Mouse (Mus musculus): ENCODE data around the gene Plch2. TPM values are rescaled to one million over a fixed set of nuclear protein-coding genes. Genes with fewer than 3 reads are reported as not detected.

The Plch2 gene
- polyA plus RNA-seq, 1 experiment from 2014 or later: 0.57 TPM

- Histone ChIP-seq H3K27me3 (ENCODE audit: low read depth, poor library complexity, severe bottlenecking) (peaks cover 91% of the 10 kb centered on the region), H3K4me3 (peak overlapping the region; percentile 27; the same call in 1 of the 2 replicates), H3K27ac (replicated peaks) (peak overlapping the region; percentile 81), H3K4me1 (peaks cover 38% of the 10 kb centered on the region), H3K36me3 (no peaks in the 10 kb centered on the region), H3K9me3 (replicated peaks) (no peaks in the 10 kb centered on the region)
- WGBS: 16% methylated on average over 9 of the region's 9 CpGs
- peak; percentile 51 for DNase-seq (ENCODE audit: low spot score)
These were observed 16.4 kb downstream of the Plch2 start for GRCm38 (mm10) chr4:155040197-155040596.

GRCm38 (mm10) chr4:155034787-155035186 lies 21.8 kb downstream of the Plch2 start:
- Histone ChIP-seq H3K27me3 (ENCODE audit: low read depth, poor library complexity, severe bottlenecking) (peaks cover 88% of the 10 kb centered on the region), H3K4me3 (no peak overlapping the region), H3K9me3 (replicated peaks) (no peaks in the 10 kb centered on the region), H3K27ac (replicated peaks) (peak overlapping the region; percentile 24; the same call in 1 of the 2 replicates), H3K36me3 (no peaks in the 10 kb centered on the region), H3K4me1 (peaks cover 55% of the 10 kb centered on the region)
- WGBS: 63% methylated on average over 13 of the region's 13 CpGs
- DNase-seq (ENCODE audit: low spot score): no peak

- Histone ChIP-seq H3K9me3 (replicated peaks) (no peaks in the 10 kb centered on the region), H3K27me3 (ENCODE audit: low read depth, poor library complexity, severe bottlenecking) (peaks cover 89% of the 10 kb centered on the region), H3K4me1 (peaks cover 54% of the 10 kb centered on the region), H3K36me3 (no peaks in the 10 kb centered on the region), H3K4me3 (no peak overlapping the region), H3K27ac (replicated peaks) (peak overlapping the region; percentile 29; the same call in 1 of the 2 replicates)
- DNase-seq (ENCODE audit: low spot score): no peak
- WGBS: 25% methylated on average over 7 of the region's 7 CpGs
These were observed 22.4 kb downstream of the Plch2 start for GRCm38 (mm10) chr4:155034202-155034601.

GRCm38 (mm10) chr4:155033115-155033514 lies 23.5 kb downstream of the Plch2 start:
- Histone ChIP-seq H3K27me3 (ENCODE audit: low read depth, poor library complexity, severe bottlenecking) (peaks cover 87% of the 10 kb centered on the region), H3K4me3 (no peak overlapping the region), H3K27ac (replicated peaks) (peak overlapping the region; percentile 29; the same call in 1 of the 2 replicates), H3K4me1 (peaks cover 59% of the 10 kb centered on the region), H3K36me3 (no peaks in the 10 kb centered on the region), H3K9me3 (replicated peaks) (no peaks in the 10 kb centered on the region)
- WGBS: 35% methylated on average over 6 of the region's 6 CpGs
- DNase-seq (ENCODE audit: low spot score): no peak

- Histone ChIP-seq H3K36me3 (no peaks in the 10 kb centered on the region), H3K9me3 (replicated peaks) (no peaks in the 10 kb centered on the region), H3K27me3 (ENCODE audit: low read depth, poor library complexity, severe bottlenecking) (peaks cover 9% of the 10 kb centered on the region; the same call in 1 of the 2 replicates), H3K27ac (replicated peaks) (peak overlapping the region; percentile 59; the same call in 1 of the 2 replicates), H3K4me1 (peaks cover 38% of the 10 kb centered on the region), H3K4me3 (no peak overlapping the region)
- DNase-seq (ENCODE audit: low spot score): no peak
- WGBS: 85% methylated on average over 11 of the region's 11 CpGs
These were observed 32.2 kb downstream of the Plch2 start for GRCm38 (mm10) chr4:155024170-155025010.

- no peak for DNase-seq (ENCODE audit: low spot score)
- WGBS: 74% methylated on average over 7 of the region's 7 CpGs
These were observed 34.2 kb downstream of the Plch2 start for GRCm38 (mm10) chr4:155022228-155022855.

GRCm38 (mm10) chr4:155020813-155021212 lies 35.8 kb downstream of the Plch2 start:
- H3K4me1 ChIP-seq: peaks cover 65% of the 10 kb centered on the region
- 77% methylated on average over 9 of the region's 9 CpGs for WGBS
- H3K36me3 ChIP-seq: no peaks in the 10 kb centered on the region
- H3K27me3 ChIP-seq (ENCODE audit: low read depth, poor library complexity, severe bottlenecking): peaks cover 37% of the 10 kb centered on the region
- H3K27ac ChIP-seq (replicated peaks): no peak overlapping the region
- no peak overlapping the region for H3K4me3 ChIP-seq
- no peaks in the 10 kb centered on the region for H3K9me3 ChIP-seq (replicated peaks)
- DNase-seq (ENCODE audit: low spot score): no peak

More at GRCm38 (mm10) chr4:155022228-155022855, 34.2 kb downstream of the Plch2 start:
- H3K27ac ChIP-seq (replicated peaks): no peak overlapping the region
- no peak overlapping the region for H3K4me3 ChIP-seq
- peaks cover 25% of the 10 kb centered on the region for H3K27me3 ChIP-seq (ENCODE audit: low read depth, poor library complexity, severe bottlenecking)
- no peaks in the 10 kb centered on the region for H3K9me3 ChIP-seq (replicated peaks)
- no peaks in the 10 kb centered on the region for H3K36me3 ChIP-seq
- peaks cover 53% of the 10 kb centered on the region for H3K4me1 ChIP-seq

GRCm38 (mm10) chr4:155020141-155020540 lies 36.4 kb downstream of the Plch2 start:
- no peak overlapping the region for H3K27ac ChIP-seq (replicated peaks)
- no peaks in the 10 kb centered on the region for H3K36me3 ChIP-seq
- peaks cover 37% of the 10 kb centered on the region for H3K27me3 ChIP-seq (ENCODE audit: low read depth, poor library complexity, severe bottlenecking)
- H3K4me1 ChIP-seq: peaks cover 65% of the 10 kb centered on the region
- H3K9me3 ChIP-seq (replicated peaks): no peaks in the 10 kb centered on the region
- 55% methylated on average over 1 of the region's 1 CpGs for WGBS
- no peak for DNase-seq (ENCODE audit: low spot score)
- no peak overlapping the region for H3K4me3 ChIP-seq

GRCm38 (mm10) chr4:155019336-155019847 lies 37.2 kb downstream of the Plch2 start:
- Histone ChIP-seq H3K4me3 (peak overlapping the region; percentile 36; the same call in 1 of the 2 replicates), H3K9me3 (replicated peaks) (no peaks in the 10 kb centered on the region), H3K27me3 (ENCODE audit: low read depth, poor library complexity, severe bottlenecking) (peaks cover 41% of the 10 kb centered on the region), H3K36me3 (no peaks in the 10 kb centered on the region), H3K27ac (replicated peaks) (no peak overlapping the region; the same call in 1 of the 2 replicates), H3K4me1 (peaks cover 66% of the 10 kb centered on the region)
- under 1% methylated on average over 10 of the region's 10 CpGs for WGBS
- peak; percentile 41 for DNase-seq (ENCODE audit: low spot score)

- H3K9me3 ChIP-seq (replicated peaks): no peaks in the 10 kb centered on the region
- peaks cover 72% of the 10 kb centered on the region for H3K4me1 ChIP-seq
- H3K4me3 ChIP-seq: peak overlapping the region; percentile 36; the same call in 1 of the 2 replicates
- 3% methylated on average over 15 of the region's 15 CpGs for WGBS
- peaks cover 46% of the 10 kb centered on the region for H3K27me3 ChIP-seq (ENCODE audit: low read depth, poor library complexity, severe bottlenecking)
- no peaks in the 10 kb centered on the region for H3K36me3 ChIP-seq
- H3K27ac ChIP-seq (replicated peaks): peak overlapping the region; percentile 1; the same call in 1 of the 2 replicates
- peak; percentile 48 for DNase-seq (ENCODE audit: low spot score)
These were observed 37.8 kb downstream of the Plch2 start for GRCm38 (mm10) chr4:155018601-155019335.

- Histone ChIP-seq H3K9me3 (replicated peaks) (no peaks in the 10 kb centered on the region), H3K27me3 (ENCODE audit: low read depth, poor library complexity, severe bottlenecking) (peaks cover 53% of the 10 kb centered on the region), H3K27ac (replicated peaks) (no peak overlapping the region), H3K36me3 (no peaks in the 10 kb centered on the region), H3K4me3 (no peak overlapping the region), H3K4me1 (peaks cover 79% of the 10 kb centered on the region)
- no peak for DNase-seq (ENCODE audit: low spot score)
- WGBS: 71% methylated on average over 8 of the region's 8 CpGs
These were observed 38.5 kb downstream of the Plch2 start for GRCm38 (mm10) chr4:155018066-155018465.

- H3K4me3 ChIP-seq: no peak overlapping the region
- WGBS: 81% methylated on average over 11 of the region's 11 CpGs
- DNase-seq (ENCODE audit: low spot score): no peak
- no peaks in the 10 kb centered on the region for H3K36me3 ChIP-seq
- H3K27me3 ChIP-seq (ENCODE audit: low read depth, poor library complexity, severe bottlenecking): peaks cover 54% of the 10 kb centered on the region
- no peaks in the 10 kb centered on the region for H3K9me3 ChIP-seq (replicated peaks)
- H3K4me1 ChIP-seq: peaks cover 86% of the 10 kb centered on the region
- no peak overlapping the region for H3K27ac ChIP-seq (replicated peaks)
These were observed 39.2 kb downstream of the Plch2 start for GRCm38 (mm10) chr4:155017253-155017878.
